Mouse (Mus musculus) central nervous system, embryonic 11.5 days (tissue): ENCODE data around the gene Cfhr1. TPM values are rescaled to one million over a fixed set of nuclear protein-coding genes. Genes with fewer than 3 reads are reported as not detected.

ENCODE experiments used
- polyA plus RNA-seq: library from polyadenylated mRNA; depleted of rRNA; stranded (reverse); fragments of >200 nt; gene quantifications from 2 replicates; pipeline ENCODE4 v1.2.3, GENCODE M21; 2012; rRNA removed

Gene Cfhr1
- 0.02 TPM in 1 of 2 replicates, not detected in the other for polyA plus RNA-seq

DNA sequence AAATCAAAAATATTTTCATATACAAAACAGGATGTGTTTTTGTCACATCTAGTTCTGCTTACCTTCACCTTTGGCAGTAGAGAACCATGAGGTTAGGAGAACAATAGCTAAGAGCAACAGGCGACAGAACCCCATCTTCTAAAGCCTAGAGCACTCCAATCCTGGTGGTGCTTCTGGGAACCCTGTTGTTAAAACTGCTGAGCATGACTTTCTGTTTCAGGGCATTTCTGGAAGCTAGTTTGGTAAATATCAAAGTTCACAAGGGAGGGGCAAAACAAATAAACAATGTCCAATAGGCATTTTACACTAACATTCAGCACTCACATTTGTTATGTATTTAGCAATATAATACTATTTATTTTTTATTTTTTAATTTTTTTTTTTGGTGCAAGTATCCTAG, at the start of gene Cfhr1:
Cfhr1 (minus strand) TSS at position 249 of the 400 bp plus-strand sequence.

DNA sequence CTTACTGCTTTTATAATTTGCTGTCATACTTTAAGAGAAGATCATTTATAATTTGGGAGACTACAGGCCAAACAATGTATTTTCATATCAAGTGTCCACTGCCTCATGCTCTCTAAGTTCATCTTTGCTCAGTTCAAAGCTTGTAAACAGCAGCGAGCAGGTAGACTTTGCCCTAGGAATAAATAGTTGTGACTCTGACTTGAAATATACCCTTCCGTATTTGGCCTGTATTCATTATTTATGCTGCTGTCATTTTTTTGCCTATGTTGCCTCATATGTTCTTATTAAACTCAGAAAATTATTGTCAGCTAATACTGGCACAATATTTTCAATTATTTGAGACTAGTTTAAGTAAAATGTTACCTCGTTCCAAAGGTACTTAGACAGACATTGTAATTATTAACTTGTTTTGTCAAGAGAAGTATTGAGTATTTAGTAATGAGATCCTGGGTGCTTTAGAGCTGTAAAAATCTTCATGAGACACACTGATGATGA, 58.8 kb downstream of the Cfhr1 start, which contains the start of gene F13b:
F13b (plus strand) TSS at position 445 of the 495 bp plus-strand sequence.

Other genes starting within 250 kb of the Cfhr1 start
- gene Crb1, start 183.2 kb downstream of the Cfhr1 start, polyA plus RNA-seq = 1.6 and 2.1 TPM in 2 replicates
- 12.0 and 12.3 TPM in 2 replicates for gene Zbtb41, start 138.0 kb downstream of the Cfhr1 start, polyA plus RNA-seq
- 20.7 and 21.8 TPM in 2 replicates for gene Aspm, start 105.5 kb downstream of the Cfhr1 start, polyA plus RNA-seq
- 0.10 and 0.31 TPM in 2 replicates for gene F13b, start 58.6 kb downstream of the Cfhr1 start, polyA plus RNA-seq
- not detected in 2 replicates for gene Gm4788, start 221.0 kb upstream of the Cfhr1 start, polyA plus RNA-seq